Mouse (Mus musculus): ENCODE results near the gene Ankrd55. TPM values are rescaled to one million over a fixed set of nuclear protein-coding genes. Genes with fewer than 3 reads are reported as not detected.

The Ankrd55 gene
- polyA plus RNA-seq, 1 experiment, result 3.0 TPM

GRCm38 (mm10) chr13:112331682-112332061 lies 43.4 kb downstream of the Ankrd55 start:
- no peak overlapping the region for H3K4me3 ChIP-seq (ENCODE audit: insufficient read depth, low read length)
- H3K27ac ChIP-seq (ENCODE audit: insufficient read depth, low read depth, low read length), result no peak overlapping the region
- TF ChIP-seq POLR2A (IDR thresholded peaks at IDR 0.05; ENCODE audit: borderline replicate concordance, low read depth, low read length), result no peak
- no peak for TF ChIP-seq CTCF (IDR thresholded peaks at IDR 0.05; ENCODE audit: low read depth, low read length)
- peaks cover 6% of the 10 kb centered on the region for H3K4me1 ChIP-seq (ENCODE audit: control insufficient read depth, insufficient read depth, low read length)

- Histone ChIP-seq H3K4me1 (ENCODE audit: control insufficient read depth, insufficient read depth, low read length) (peaks cover 21% of the 10 kb centered on the region), H3K4me3 (ENCODE audit: insufficient read depth, low read length) (no peak overlapping the region), H3K27ac (ENCODE audit: insufficient read depth, low read depth, low read length) (no peak overlapping the region)
- TF ChIP-seq CTCF (IDR thresholded peaks at IDR 0.05; ENCODE audit: low read depth, low read length) (no peak), POLR2A (IDR thresholded peaks at IDR 0.05; ENCODE audit: borderline replicate concordance, low read depth, low read length) (no peak)
Observed at GRCm38 (mm10) chr13:112335531-112335930, 47.3 kb downstream of the Ankrd55 start.

GRCm38 (mm10) chr13:112337146-112337545 lies 48.9 kb downstream of the Ankrd55 start:
- no peak for TF ChIP-seq POLR2A (IDR thresholded peaks at IDR 0.05; ENCODE audit: borderline replicate concordance, low read depth, low read length)
- no peak for TF ChIP-seq CTCF (IDR thresholded peaks at IDR 0.05; ENCODE audit: low read depth, low read length)
- Histone ChIP-seq H3K4me3 (ENCODE audit: insufficient read depth, low read length) (no peak overlapping the region), H3K4me1 (ENCODE audit: control insufficient read depth, insufficient read depth, low read length) (peaks cover 18% of the 10 kb centered on the region), H3K27ac (ENCODE audit: insufficient read depth, low read depth, low read length) (peak overlapping the region; percentile 7; the same call in 1 of the 2 replicates)

GRCm38 (mm10) chr13:112340205-112340604 lies 52.0 kb downstream of the Ankrd55 start:
- TF ChIP-seq POLR2A (IDR thresholded peaks at IDR 0.05; ENCODE audit: borderline replicate concordance, low read depth, low read length) (no peak), CTCF (IDR thresholded peaks at IDR 0.05; ENCODE audit: low read depth, low read length) (no peak)
- no peak overlapping the region for H3K4me3 ChIP-seq (ENCODE audit: insufficient read depth, low read length)
- H3K27ac ChIP-seq (ENCODE audit: insufficient read depth, low read depth, low read length), result no peak overlapping the region
- H3K4me1 ChIP-seq (ENCODE audit: control insufficient read depth, insufficient read depth, low read length), result peaks cover 38% of the 10 kb centered on the region

- H3K27ac ChIP-seq (ENCODE audit: insufficient read depth, low read depth, low read length), result no peak overlapping the region
- TF ChIP-seq POLR2A (IDR thresholded peaks at IDR 0.05; ENCODE audit: borderline replicate concordance, low read depth, low read length), result no peak
- no peak for TF ChIP-seq CTCF (IDR thresholded peaks at IDR 0.05; ENCODE audit: low read depth, low read length)
- H3K4me3 ChIP-seq (ENCODE audit: insufficient read depth, low read length), result no peak overlapping the region
- peaks cover 42% of the 10 kb centered on the region for H3K4me1 ChIP-seq (ENCODE audit: control insufficient read depth, insufficient read depth, low read length)
Observed at GRCm38 (mm10) chr13:112340761-112341160, 52.5 kb downstream of the Ankrd55 start.

- Histone ChIP-seq H3K27ac (ENCODE audit: insufficient read depth, low read depth, low read length) (peak overlapping the region; percentile 99), H3K4me1 (ENCODE audit: control insufficient read depth, insufficient read depth, low read length) (peaks cover 53% of the 10 kb centered on the region), H3K4me3 (ENCODE audit: insufficient read depth, low read length) (no peak overlapping the region)
- TF ChIP-seq POLR2A (IDR thresholded peaks at IDR 0.05; ENCODE audit: borderline replicate concordance, low read depth, low read length) (no peak), CTCF (IDR thresholded peaks at IDR 0.05; ENCODE audit: low read depth, low read length) (no peak)
Observed at GRCm38 (mm10) chr13:112342971-112343627, 54.8 kb downstream of the Ankrd55 start.

- Histone ChIP-seq H3K27ac (ENCODE audit: insufficient read depth, low read depth, low read length) (peak overlapping the region; percentile 99), H3K4me1 (ENCODE audit: control insufficient read depth, insufficient read depth, low read length) (peaks cover 57% of the 10 kb centered on the region), H3K4me3 (ENCODE audit: insufficient read depth, low read length) (peak overlapping the region; percentile 45; the same call in 1 of the 2 replicates)
- TF ChIP-seq POLR2A (IDR thresholded peaks at IDR 0.05; ENCODE audit: borderline replicate concordance, low read depth, low read length), result no peak
- no peak for TF ChIP-seq CTCF (IDR thresholded peaks at IDR 0.05; ENCODE audit: low read depth, low read length)
Observed at GRCm38 (mm10) chr13:112343628-112344009, 55.4 kb downstream of the Ankrd55 start.

- TF ChIP-seq POLR2A (IDR thresholded peaks at IDR 0.05; ENCODE audit: borderline replicate concordance, low read depth, low read length), result no peak
- TF ChIP-seq CTCF (IDR thresholded peaks at IDR 0.05; ENCODE audit: low read depth, low read length), result no peak
- Histone ChIP-seq H3K27ac (ENCODE audit: insufficient read depth, low read depth, low read length) (peak overlapping the region; percentile 99), H3K4me1 (ENCODE audit: control insufficient read depth, insufficient read depth, low read length) (peaks cover 65% of the 10 kb centered on the region), H3K4me3 (ENCODE audit: insufficient read depth, low read length) (peak overlapping the region; percentile 45)
Observed at GRCm38 (mm10) chr13:112344270-112344864, 56.1 kb downstream of the Ankrd55 start.

GRCm38 (mm10) chr13:112345542-112345941 lies 57.3 kb downstream of the Ankrd55 start:
- TF ChIP-seq CTCF (IDR thresholded peaks at IDR 0.05; ENCODE audit: low read depth, low read length), result no peak
- TF ChIP-seq POLR2A (IDR thresholded peaks at IDR 0.05; ENCODE audit: borderline replicate concordance, low read depth, low read length), result no peak
- H3K4me3 ChIP-seq (ENCODE audit: insufficient read depth, low read length), result no peak overlapping the region
- peak overlapping the region; percentile 99 for H3K27ac ChIP-seq (ENCODE audit: insufficient read depth, low read depth, low read length)
- peaks cover 67% of the 10 kb centered on the region for H3K4me1 ChIP-seq (ENCODE audit: control insufficient read depth, insufficient read depth, low read length)

- Histone ChIP-seq H3K4me1 (ENCODE audit: control insufficient read depth, insufficient read depth, low read length) (peaks cover 67% of the 10 kb centered on the region), H3K4me3 (ENCODE audit: insufficient read depth, low read length) (no peak overlapping the region), H3K27ac (ENCODE audit: insufficient read depth, low read depth, low read length) (peak overlapping the region; percentile 5; the same call in 1 of the 2 replicates)
- TF ChIP-seq CTCF (IDR thresholded peaks at IDR 0.05; ENCODE audit: low read depth, low read length), result no peak
- no peak for TF ChIP-seq POLR2A (IDR thresholded peaks at IDR 0.05; ENCODE audit: borderline replicate concordance, low read depth, low read length)
Observed at GRCm38 (mm10) chr13:112346031-112346430, 57.8 kb downstream of the Ankrd55 start.

Data from bone marrow macrophage, adult 2 months (primary cell).